Mouse (Mus musculus) intestine, embryonic 14.5 days (tissue): Measurements from ENCODE around the gene 9430038I01Rik. TPM values are rescaled to one million over a fixed set of nuclear protein-coding genes. Genes with fewer than 3 reads are reported as not detected.
"Not testable (repeated sequence)": the region's sequence is repeated elsewhere in the genome, so short reads cannot be mapped to it uniquely, and the experiment has no call there.

Experiments used
- ATAC-seq: fragments of 200-750 bp; cut with Nextera tagmentation; replicated peaks from 2 replicates; pipeline ENCODE4 v1.8.0; 2017; ENCODE audit warnings: low read depth, moderate number of reproducible peaks, moderate TSS enrichment, moderate library complexity; ENCODE audit not compliant: low FRiP score, low TSS enrichment
- DNase-seq: peaks from one replicate; pipeline ENCODE4 v3.0.0-alpha.2; 2018; ENCODE audit warnings: low spot score
- H3K27ac ChIP-seq: fragments of 300-500 bp; sonication (generic); 2 replicates; pipeline ENCODE4 v1.5.1; 2014; ENCODE audit warnings: low read depth, mild to moderate bottlenecking, control low read depth
- H3K27me3 ChIP-seq: fragments of 300-500 bp; sonication (generic); replicated peaks from 2 replicates; pipeline ENCODE4 v1.6.1; 2014; ENCODE audit warnings: low read length, control low read depth; ENCODE audit not compliant: control insufficient read depth, insufficient read depth
- H3K36me3 ChIP-seq: fragments of 300-500 bp; sonication (generic); 2 replicates; pipeline ENCODE4 v1.6.1; 2014; ENCODE audit warnings: low read length, control low read depth; ENCODE audit not compliant: control insufficient read depth, insufficient read depth
- H3K4me1 ChIP-seq: fragments of 300-500 bp; sonication (generic); replicated peaks from 2 replicates; pipeline ENCODE4 v1.6.1; 2014; ENCODE audit warnings: low read length, control low read depth, mixed read lengths; ENCODE audit not compliant: control insufficient read depth, insufficient read depth
- H3K4me2 ChIP-seq: fragments of 300-500 bp; sonication (generic); 2 replicates; pipeline ENCODE4 v1.6.1; 2014; ENCODE audit warnings: low read length
- H3K4me3 ChIP-seq: fragments of 300-500 bp; sonication (generic); 2 replicates; pipeline ENCODE4 v1.5.1; 2014; ENCODE audit warnings: low read depth, low read length, control low read depth, mixed read lengths
- H3K9ac ChIP-seq: fragments of 300-500 bp; sonication (generic); 2 replicates; pipeline ENCODE4 v1.6.1; 2014; ENCODE audit warnings: mild to moderate bottlenecking, low read length
- H3K9me3 ChIP-seq: fragments of 300-500 bp; sonication (generic); 2 replicates; pipeline ENCODE4 v1.6.1; 2016; ENCODE audit warnings: low read length, control low read depth; ENCODE audit not compliant: control insufficient read depth
- WGBS: fragments of 180-500 bp; shearing (Covaris S2); extraction: QIAGEN DNeasy Blood & Tissue Kit; methylation state at CpG from one replicate; pipeline ENCODE4 v1.1.7; 2014; 5-methylcytosine and 5-hydroxymethylcytosine counted together
- polyA plus RNA-seq: library from polyadenylated mRNA; unstranded; fragments of >200 nt; fragmentation: Nextera tagmentation; extraction: Ambion mirVana; gene quantifications from 2 replicates; pipeline ENCODE4 v1.2.1, GENCODE M21; 2014

Gene 9430038I01Rik
- 30.5 and 30.6 TPM in 2 replicates for polyA plus RNA-seq

- H3K36me3 ChIP-seq = no peaks in the 10 kb centered on the region
- H3K9ac ChIP-seq = peak within 1 kb of the TSS; percentile 66
- H3K27ac ChIP-seq = peak within 1 kb of the TSS; percentile 86
- peak within 1 kb of the TSS; percentile 54 for H3K4me3 ChIP-seq
- DNase-seq (peak; percentile 98), ATAC-seq (peak; percentile 100)
- no peaks in the 10 kb centered on the region for H3K4me1 ChIP-seq
- no peaks in the 10 kb centered on the region for H3K9me3 ChIP-seq
- WGBS = under 1% methylated on average over 63 of the region's 63 CpGs
- peak within 1 kb of the TSS; percentile 68 for H3K4me2 ChIP-seq
- no peaks in the 10 kb centered on the region for H3K27me3 ChIP-seq
Measured at GRCm38 (mm10) chr7:137410337-137411197, at the start of gene 9430038I01Rik. Gene 9430038I01Rik (minus strand): TSS chr7:137410762.

DNA sequence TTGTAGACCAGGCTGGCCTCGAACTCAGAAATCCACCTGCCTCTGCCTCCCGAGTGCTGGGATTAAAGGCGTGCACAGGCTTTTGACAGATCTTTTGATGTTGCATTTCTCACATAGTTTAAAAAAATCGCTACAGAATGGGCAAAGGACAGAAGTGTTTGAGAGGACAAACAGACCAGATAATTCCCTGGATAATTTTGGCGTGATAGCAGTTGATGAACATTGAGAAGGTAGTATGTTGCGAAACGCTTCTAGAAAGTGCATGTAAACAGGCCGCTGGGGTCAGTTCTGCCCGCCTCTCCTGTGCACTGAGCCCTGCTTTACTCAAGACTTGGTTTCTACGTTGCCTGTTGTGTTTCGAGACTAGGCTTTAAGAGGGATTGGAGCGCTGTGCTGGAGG is 34.8 kb upstream of the 9430038I01Rik start:
- H3K4me1 ChIP-seq = 0 out of 2 replicates have a peak, but pooled peaks cover 2% of the 10 kb centered on the region
- no peaks in the 10 kb centered on the region for H3K27me3 ChIP-seq
- H3K4me3 ChIP-seq = no peak overlapping the region
- no peak overlapping the region for H3K27ac ChIP-seq
- H3K9me3 ChIP-seq = no peaks in the 10 kb centered on the region
- ATAC-seq = no peak
- no peak for DNase-seq
- no peak overlapping the region for H3K4me2 ChIP-seq
- peaks cover 44% of the 10 kb centered on the region for H3K36me3 ChIP-seq
- 94% methylated on average over 12 of the region's 12 CpGs for WGBS
- H3K9ac ChIP-seq = no peak overlapping the region

DNA sequence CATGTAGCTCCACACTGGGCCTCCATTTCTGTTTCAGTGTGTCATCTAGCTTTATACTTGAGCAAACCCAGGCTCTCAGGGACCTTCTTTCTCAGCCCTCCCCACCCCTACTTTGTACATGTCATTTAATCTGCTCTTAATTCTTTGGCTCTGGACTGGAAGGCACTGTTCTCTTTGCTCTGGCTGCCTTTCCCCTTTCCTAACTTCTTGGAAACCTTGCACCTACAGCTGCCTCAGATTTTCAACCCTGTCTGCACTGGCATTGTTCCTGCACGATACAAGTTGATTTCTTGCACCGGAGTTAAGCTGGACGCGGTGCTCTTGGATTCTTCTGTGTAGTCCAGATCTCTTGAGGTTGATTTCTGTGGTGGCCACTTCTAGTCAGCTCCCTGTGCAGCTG is 32.4 kb upstream of the 9430038I01Rik start:
- DNase-seq (no peak), ATAC-seq (no peak)
- H3K9me3 ChIP-seq = no peaks in the 10 kb centered on the region
- no peak overlapping the region for H3K4me3 ChIP-seq
- H3K36me3 ChIP-seq = peaks cover 25% of the 10 kb centered on the region
- over 99% methylated on average over 4 of the region's 4 CpGs for WGBS
- H3K27me3 ChIP-seq = no peaks in the 10 kb centered on the region
- H3K4me1 ChIP-seq = peaks cover 11% of the 10 kb centered on the region
- H3K4me2 ChIP-seq = no peak overlapping the region
- no peak overlapping the region for H3K27ac ChIP-seq
- H3K9ac ChIP-seq = no peak overlapping the region

- not testable (repeated sequence) for H3K36me3 ChIP-seq, DNase-seq, H3K27me3 ChIP-seq, H3K27ac ChIP-seq, ATAC-seq, H3K9me3 ChIP-seq, H3K9ac ChIP-seq
- Histone ChIP-seq H3K4me2 (peak overlapping the region; percentile 80), H3K4me1 (peaks cover 16% of the 10 kb centered on the region), H3K4me3 (peak overlapping the region; percentile 78; the same call in 1 of the 2 replicates)
- WGBS = 88% methylated on average over 7 of the region's 7 CpGs
Measured at GRCm38 (mm10) chr7:137438962-137439361, 28.4 kb upstream of the 9430038I01Rik start.

DNA sequence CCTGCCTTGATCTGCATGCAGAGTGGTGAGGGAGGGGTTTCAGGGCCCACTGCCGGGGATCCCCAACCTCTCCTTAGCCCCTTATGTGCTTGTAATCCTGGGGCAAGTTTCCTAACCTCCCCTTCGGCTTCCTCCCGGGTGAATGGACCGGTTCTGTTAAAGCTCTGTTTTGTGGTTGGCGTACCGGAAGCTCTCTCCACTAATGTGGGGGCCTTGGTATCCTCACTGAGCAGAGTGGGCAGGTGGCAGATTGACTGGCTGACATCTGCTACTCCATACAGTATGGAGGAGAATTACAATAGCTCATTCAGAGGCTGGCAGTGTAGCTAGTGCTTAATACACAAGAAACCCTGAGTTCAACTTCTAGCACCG is 27.6 kb upstream of the 9430038I01Rik start:
- H3K4me1 ChIP-seq = peaks cover 16% of the 10 kb centered on the region
- H3K27me3 ChIP-seq = no peaks in the 10 kb centered on the region
- H3K4me2 ChIP-seq = peak overlapping the region; percentile 80
- H3K9me3 ChIP-seq = no peaks in the 10 kb centered on the region
- peak; percentile 60; the same call in 1 of the 2 replicates for ATAC-seq
- no peaks in the 10 kb centered on the region for H3K36me3 ChIP-seq
- DNase-seq = no peak
- peak overlapping the region; percentile 70 for H3K27ac ChIP-seq
- 5% methylated on average over 7 of the region's 7 CpGs for WGBS
- peak overlapping the region; percentile 68 for H3K9ac ChIP-seq
- H3K4me3 ChIP-seq = peak overlapping the region; percentile 78

GRCm38 (mm10) chr7:137437440-137438178 is 27.0 kb upstream of the 9430038I01Rik start, which contains the start of gene Glrx3:
Gene Glrx3 (plus strand): TSS chr7:137437614.
- peak; percentile 95 for ATAC-seq
- under 1% methylated on average over 68 of the region's 69 CpGs for WGBS
- no peaks in the 10 kb centered on the region for H3K36me3 ChIP-seq
- peak; percentile 94 for DNase-seq
- H3K4me3 ChIP-seq = peak within 1 kb of the TSS; percentile 78
- H3K4me2 ChIP-seq = peak within 1 kb of the TSS; percentile 80
- peak within 1 kb of the TSS; percentile 68 for H3K9ac ChIP-seq
- no peaks in the 10 kb centered on the region for H3K27me3 ChIP-seq
- peak within 1 kb of the TSS; percentile 70 for H3K27ac ChIP-seq
- no peaks in the 10 kb centered on the region for H3K9me3 ChIP-seq
- peaks cover 16% of the 10 kb centered on the region for H3K4me1 ChIP-seq

DNA sequence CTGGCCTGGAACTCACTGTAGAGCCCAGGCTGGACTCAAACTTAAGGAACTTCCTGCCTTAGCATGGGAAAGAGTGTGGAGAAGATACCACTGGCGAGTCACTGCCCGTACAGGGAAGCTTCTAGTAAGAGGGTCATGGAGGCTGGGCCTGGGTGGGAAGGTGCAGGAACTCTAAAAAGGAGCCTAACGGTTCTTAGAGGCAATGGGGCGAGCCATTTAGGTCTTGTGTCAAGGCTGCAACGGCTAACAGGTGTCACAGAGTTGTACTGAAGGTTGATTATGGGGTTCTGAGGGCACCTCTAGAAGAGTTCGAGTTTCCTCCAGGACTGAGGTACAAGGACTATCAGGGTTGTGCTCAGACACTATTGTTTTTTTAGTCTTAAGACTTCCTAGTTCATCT is 26.3 kb upstream of the 9430038I01Rik start:
- Histone ChIP-seq H3K9me3 (no peaks in the 10 kb centered on the region), H3K36me3 (no peaks in the 10 kb centered on the region), H3K4me3 (peak overlapping the region; percentile 78), H3K4me2 (peak overlapping the region; percentile 44), H3K27ac (peak overlapping the region; percentile 70; the same call in 1 of the 2 replicates), H3K27me3 (no peaks in the 10 kb centered on the region), H3K9ac (no peak overlapping the region), H3K4me1 (peaks cover 16% of the 10 kb centered on the region)
- ATAC-seq (peak; percentile 3; the same call in 1 of the 2 replicates), DNase-seq (no peak)
- WGBS = 73% methylated on average over 6 of the region's 6 CpGs

GRCm38 (mm10) chr7:137431769-137432603 is 21.4 kb upstream of the 9430038I01Rik start:
- Histone ChIP-seq H3K9me3 (no peaks in the 10 kb centered on the region), H3K36me3 (no peaks in the 10 kb centered on the region), H3K27me3 (no peaks in the 10 kb centered on the region), H3K4me1 (peaks cover 2% of the 10 kb centered on the region), H3K9ac (no peak overlapping the region), H3K27ac (no peak overlapping the region), H3K4me3 (no peak overlapping the region), H3K4me2 (no peak overlapping the region)
- DNase-seq = no peak
- 58% methylated on average over 13 of the region's 13 CpGs for WGBS
- ATAC-seq = no peak
